Mouse (Mus musculus): ENCODE data around the gene Dio1. TPM values are rescaled to one million over a fixed set of nuclear protein-coding genes. Genes with fewer than 3 reads are reported as not detected.
A peak's percentile ranks its signal among the peaks of the same experiment; 100 is the strongest.

Gene Dio1
- polyA plus RNA-seq, 1 experiment from 2014 or later = not detected

DNA sequence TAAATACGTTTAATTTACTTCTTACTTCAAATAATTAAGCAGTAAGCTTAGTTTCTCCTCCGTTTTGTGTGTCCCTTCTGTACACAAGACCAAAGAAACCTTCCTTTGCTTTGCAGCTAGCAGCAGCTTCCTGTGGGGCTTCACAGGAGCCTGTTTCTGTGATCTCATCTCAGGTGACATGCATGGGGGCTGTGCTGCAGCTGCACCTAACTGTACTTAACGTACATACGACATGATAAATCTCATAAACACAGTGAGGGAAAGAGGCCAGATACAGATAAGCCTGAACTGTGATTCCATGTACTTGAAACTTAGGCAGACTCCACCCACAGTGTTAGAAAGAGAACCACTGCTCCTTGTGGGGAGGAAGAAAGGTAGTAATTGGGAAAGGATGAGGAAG, 47.0 kb downstream of the Dio1 start:
- Histone ChIP-seq H3K36me3 (peaks cover 6% of the 10 kb centered on the region; the same call in 1 of the 2 replicates), H3K9ac (replicated peaks) (no peak overlapping the region), H3K27me3 (no peaks in the 10 kb centered on the region), H3K9me3 (no peaks in the 10 kb centered on the region), H3K4me1 (no peaks in the 10 kb centered on the region), H3K27ac (replicated peaks) (no peak overlapping the region), H3K4me2 (replicated peaks) (no peak overlapping the region), H3K4me3 (no peak overlapping the region)
- ATAC-seq (ENCODE audit: low FRiP score, low read depth) = no peak
- WGBS = 78% methylated on average over 4 of the region's 4 CpGs

DNA sequence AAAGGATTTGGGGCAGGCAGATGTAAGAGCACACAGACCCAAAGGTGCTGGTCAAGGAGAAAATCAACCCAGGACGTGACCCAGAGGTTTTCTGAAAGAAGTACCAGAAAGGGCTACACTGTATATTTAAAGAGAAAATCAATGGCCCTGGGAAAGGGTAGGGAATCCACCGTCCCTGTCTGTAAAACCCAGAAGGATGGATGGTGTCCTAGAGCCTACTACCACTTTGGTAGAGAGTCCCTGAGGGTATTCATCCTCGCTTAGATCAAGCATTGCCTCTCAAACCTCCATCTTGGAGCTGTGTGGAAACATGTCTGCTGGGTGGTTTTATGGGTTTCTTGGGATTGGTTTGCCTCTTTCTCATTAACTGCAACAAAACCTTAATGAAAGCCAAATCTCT, 52.6 kb downstream of the Dio1 start:
- WGBS = 25% methylated on average over 3 of the region's 3 CpGs
- no peaks in the 10 kb centered on the region for H3K36me3 ChIP-seq
- peak overlapping the region; percentile 84 for H3K27ac ChIP-seq (replicated peaks)

DNA sequence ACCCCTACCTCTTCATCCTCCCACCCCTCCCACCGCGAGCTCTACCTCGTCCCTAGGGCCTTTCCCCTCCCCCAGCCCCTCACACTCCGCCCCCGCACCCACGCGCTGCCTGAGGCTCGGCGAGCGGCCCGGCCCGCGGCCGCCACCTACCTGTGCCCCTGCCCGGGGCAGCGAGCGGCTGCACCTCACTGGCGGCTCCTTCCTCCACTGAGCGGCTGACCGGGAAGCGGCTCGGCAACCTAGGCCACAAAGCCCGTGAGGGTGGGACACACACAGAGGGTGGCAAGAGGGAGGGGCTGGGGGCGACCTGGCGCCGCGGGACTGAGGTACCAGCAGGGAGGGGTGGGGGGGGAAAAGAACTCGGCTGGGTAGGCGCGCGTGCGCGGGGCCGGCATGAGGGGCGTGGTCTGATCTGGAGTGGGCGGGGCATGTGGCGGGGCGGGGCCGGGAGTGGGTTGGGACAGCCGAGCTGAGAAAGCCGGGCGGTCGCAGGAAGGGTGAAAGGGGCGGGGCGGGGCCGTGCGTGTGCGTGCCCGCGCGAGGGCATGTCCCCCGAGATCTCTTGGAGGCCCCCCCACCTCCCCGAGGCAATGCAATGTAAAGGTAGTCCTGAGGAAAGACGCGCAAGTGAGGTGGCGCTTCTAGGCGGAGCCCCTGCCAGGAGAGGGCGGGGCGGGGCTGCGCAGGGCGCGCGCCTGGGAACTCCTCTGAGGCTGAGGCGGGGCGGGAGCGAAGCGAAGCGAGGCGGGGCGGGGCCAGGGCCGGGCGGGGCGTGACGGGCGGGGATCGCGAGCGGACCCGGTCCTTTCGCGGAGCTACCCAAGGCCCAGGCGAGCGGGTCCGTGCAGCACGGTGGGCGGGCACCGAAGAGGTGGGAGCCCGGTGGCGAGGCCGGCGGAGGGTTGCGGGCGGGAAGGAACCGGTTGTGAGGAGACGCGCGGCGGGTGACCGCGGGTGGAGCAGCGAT, 53.6 kb downstream of the Dio1 start, which contains the start of the genes Lrrc42 and Hspb11:
Gene Lrrc42 (minus strand): TSS at position 408 of the 967 bp plus-strand sequence.
Gene Hspb11 (plus strand): TSS at position 469 of the 967 bp plus-strand sequence.
- H3K9ac ChIP-seq (replicated peaks) = peak within 1 kb of the TSS; percentile 77
- under 1% methylated on average over 90 of the region's 101 CpGs for WGBS
- peak within 1 kb of the TSS; percentile 76 for H3K4me2 ChIP-seq (replicated peaks)
- peak within 1 kb of the TSS; percentile 74 for H3K4me3 ChIP-seq
- H3K27me3 ChIP-seq = no peaks in the 10 kb centered on the region
- no peaks in the 10 kb centered on the region for H3K36me3 ChIP-seq
- H3K4me1 ChIP-seq = peaks cover 28% of the 10 kb centered on the region
- peak within 1 kb of the TSS; percentile 84 for H3K27ac ChIP-seq (replicated peaks)
- no peaks in the 10 kb centered on the region for H3K9me3 ChIP-seq
- ATAC-seq (ENCODE audit: low FRiP score, low read depth) = peak; percentile 95

More for the DNA sequence above, 52.6 kb downstream of the Dio1 start:
- Histone ChIP-seq H3K9me3 (no peaks in the 10 kb centered on the region), H3K4me1 (peaks cover 22% of the 10 kb centered on the region), H3K4me3 (peak overlapping the region; percentile 74), H3K27me3 (no peaks in the 10 kb centered on the region), H3K9ac (replicated peaks) (peak overlapping the region; percentile 77), H3K4me2 (replicated peaks) (peak overlapping the region; percentile 76)
- ATAC-seq (ENCODE audit: low FRiP score, low read depth) = no peak

DNA sequence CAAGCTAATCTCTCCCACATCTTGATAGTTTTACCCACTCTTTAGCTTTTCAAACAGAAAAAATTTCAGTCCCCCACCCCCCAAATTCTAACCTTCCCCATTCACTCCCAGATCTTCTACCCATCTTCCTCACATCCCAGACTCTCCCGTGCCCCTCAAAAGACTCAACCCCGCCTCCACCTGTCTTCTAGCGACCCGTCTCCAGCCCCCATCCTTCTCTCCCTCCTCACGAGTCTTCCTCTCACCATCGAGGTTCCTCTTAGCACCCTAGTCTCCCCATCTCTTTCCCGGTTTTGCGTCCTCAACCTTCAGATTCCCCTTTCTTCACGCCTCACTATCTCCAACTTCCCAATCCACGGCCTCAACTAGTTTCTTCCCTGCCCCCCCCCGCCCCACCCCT, 54.4 kb downstream of the Dio1 start:
- Histone ChIP-seq H3K9me3 (no peaks in the 10 kb centered on the region), H3K27ac (replicated peaks) (no peak overlapping the region), H3K9ac (replicated peaks) (peak overlapping the region; percentile 77), H3K4me3 (peak overlapping the region; percentile 74), H3K4me1 (peaks cover 28% of the 10 kb centered on the region), H3K4me2 (replicated peaks) (peak overlapping the region; percentile 76), H3K27me3 (no peaks in the 10 kb centered on the region), H3K36me3 (no peaks in the 10 kb centered on the region)
- no peak for ATAC-seq (ENCODE audit: low FRiP score, low read depth)
- WGBS = under 1% methylated on average over 11 of the region's 11 CpGs

DNA sequence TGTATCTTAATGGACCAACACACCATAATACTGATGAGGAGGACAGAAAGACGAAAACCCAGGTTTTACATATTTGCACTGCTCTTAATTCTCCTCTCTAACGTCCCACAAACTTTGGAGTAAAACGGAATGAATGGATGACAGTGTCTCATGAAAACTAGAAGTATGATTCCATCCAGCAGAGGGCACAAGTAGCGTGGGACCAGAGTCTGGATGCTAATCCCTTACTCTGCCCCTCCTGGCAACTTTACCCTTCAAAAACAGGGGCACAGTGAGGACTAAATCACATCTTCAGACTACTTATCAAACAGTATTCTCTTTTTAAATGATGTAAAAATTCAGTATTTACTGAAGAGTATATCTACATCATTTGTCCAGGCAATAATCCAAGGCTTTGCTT, 56.5 kb downstream of the Dio1 start:
- ATAC-seq (ENCODE audit: low FRiP score, low read depth) = no peak
- Histone ChIP-seq H3K27ac (replicated peaks) (no peak overlapping the region), H3K4me1 (peaks cover 28% of the 10 kb centered on the region), H3K9ac (replicated peaks) (no peak overlapping the region), H3K27me3 (no peaks in the 10 kb centered on the region), H3K4me2 (replicated peaks) (no peak overlapping the region), H3K36me3 (0 out of 2 replicates have a peak, but pooled peaks cover 8% of the 10 kb centered on the region), H3K9me3 (no peaks in the 10 kb centered on the region), H3K4me3 (no peak overlapping the region)
- 25% methylated on average over 4 of the region's 4 CpGs for WGBS

DNA sequence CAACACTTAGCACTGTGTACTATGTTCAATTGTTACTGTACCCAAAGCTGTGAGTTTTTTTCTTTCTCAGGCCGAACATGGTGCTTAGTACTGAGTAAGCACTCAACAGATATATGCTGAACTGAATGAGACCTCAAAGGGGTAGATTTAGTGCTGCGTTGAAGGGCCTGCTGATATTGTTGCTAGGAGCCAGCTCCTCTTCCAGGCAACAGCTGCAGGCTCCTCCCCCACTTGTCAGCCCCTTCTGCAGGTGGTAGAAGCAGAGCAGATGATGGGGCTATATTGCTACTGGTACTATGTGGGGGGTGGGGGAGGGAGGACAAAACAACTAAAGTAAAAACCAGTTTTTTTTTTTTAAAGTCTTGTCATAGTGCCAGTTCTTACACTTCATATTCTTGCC, 57.5 kb downstream of the Dio1 start:
- Histone ChIP-seq H3K27me3 (no peaks in the 10 kb centered on the region), H3K9me3 (no peaks in the 10 kb centered on the region), H3K4me1 (peaks cover 27% of the 10 kb centered on the region), H3K9ac (replicated peaks) (no peak overlapping the region), H3K27ac (replicated peaks) (no peak overlapping the region; the same call in 1 of the 2 replicates), H3K36me3 (0 out of 2 replicates have a peak, but pooled peaks cover 8% of the 10 kb centered on the region), H3K4me2 (replicated peaks) (no peak overlapping the region), H3K4me3 (no peak overlapping the region)
- no peak for ATAC-seq (ENCODE audit: low FRiP score, low read depth)
- 53% methylated on average over 2 of the region's 2 CpGs for WGBS

DNA sequence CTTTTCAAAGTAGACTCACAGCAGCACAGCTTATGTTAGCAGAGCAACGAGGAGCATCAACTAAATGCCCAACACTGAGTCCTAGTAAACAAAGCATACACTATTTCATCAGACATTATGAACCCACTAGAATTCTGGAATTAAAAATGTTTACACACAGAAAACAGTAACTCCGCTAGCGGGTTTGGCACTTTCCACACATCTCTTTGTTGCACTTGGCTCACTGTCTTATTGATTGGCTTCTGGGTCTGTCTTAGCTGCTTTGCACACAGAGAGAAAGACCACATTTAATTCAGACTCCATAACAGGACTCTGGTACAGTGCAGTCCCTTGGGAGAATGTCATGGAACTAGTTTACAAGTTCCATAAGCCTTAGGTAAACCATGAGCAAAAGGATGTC, 58.9 kb downstream of the Dio1 start:
- 84% methylated on average over 3 of the region's 3 CpGs for WGBS
- no peak overlapping the region for H3K4me2 ChIP-seq (replicated peaks)
- ATAC-seq (ENCODE audit: low FRiP score, low read depth) = no peak
- H3K9ac ChIP-seq (replicated peaks) = no peak overlapping the region
- H3K36me3 ChIP-seq = 0 out of 2 replicates have a peak, but pooled peaks cover 10% of the 10 kb centered on the region
- H3K4me3 ChIP-seq = no peak overlapping the region
- H3K27me3 ChIP-seq = no peaks in the 10 kb centered on the region
- H3K9me3 ChIP-seq = no peaks in the 10 kb centered on the region
- no peak overlapping the region for H3K27ac ChIP-seq (replicated peaks)
- H3K4me1 ChIP-seq = peaks cover 28% of the 10 kb centered on the region

DNA sequence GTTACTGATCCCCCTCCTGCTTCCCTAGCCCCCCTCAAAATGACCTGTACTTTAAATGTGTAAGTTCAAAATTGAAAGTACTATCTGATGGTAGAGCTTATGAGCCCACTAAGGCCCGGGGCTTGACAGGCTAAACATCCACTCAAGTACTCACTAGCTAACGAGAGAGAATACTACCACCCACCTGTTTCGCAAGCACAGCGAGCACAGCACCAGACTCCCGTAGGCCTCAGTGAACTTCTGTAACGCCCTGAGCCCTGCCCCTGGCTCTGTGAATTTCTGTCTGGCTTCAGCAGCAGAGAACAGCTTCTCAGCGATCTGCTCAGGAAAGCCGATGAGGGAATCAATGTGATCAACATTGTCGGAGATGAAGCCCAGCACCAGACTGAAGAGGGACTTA, 59.9 kb downstream of the Dio1 start:
- no peaks in the 10 kb centered on the region for H3K27me3 ChIP-seq
- no peaks in the 10 kb centered on the region for H3K9me3 ChIP-seq
- H3K36me3 ChIP-seq = 0 out of 2 replicates have a peak, but pooled peaks cover 12% of the 10 kb centered on the region
- ATAC-seq (ENCODE audit: low FRiP score, low read depth) = no peak
- H3K4me3 ChIP-seq = no peak overlapping the region
- no peak overlapping the region for H3K27ac ChIP-seq (replicated peaks)
- H3K4me2 ChIP-seq (replicated peaks) = no peak overlapping the region
- 80% methylated on average over 9 of the region's 9 CpGs for WGBS
- peaks cover 21% of the 10 kb centered on the region for H3K4me1 ChIP-seq
- no peak overlapping the region for H3K9ac ChIP-seq (replicated peaks)

DNA sequence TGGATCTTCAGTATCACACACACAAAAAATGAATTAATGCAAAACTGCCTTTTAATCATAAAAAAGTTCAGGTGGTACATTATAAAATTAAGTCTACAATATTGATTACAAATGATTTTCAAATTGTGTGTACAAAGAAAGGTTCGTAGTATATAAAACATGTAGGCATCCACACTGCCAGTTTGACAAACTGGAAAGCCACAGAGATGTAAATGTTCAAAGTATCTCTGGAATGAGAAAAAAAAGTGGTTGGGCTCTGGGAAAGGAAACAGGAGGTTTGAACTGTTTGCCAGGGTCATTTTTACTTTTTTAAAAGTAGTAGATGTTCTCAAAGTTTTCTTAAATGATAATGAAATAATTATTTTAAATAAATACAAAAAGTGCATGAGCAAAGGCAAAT, 60.9 kb downstream of the Dio1 start:
- H3K4me2 ChIP-seq (replicated peaks) = no peak overlapping the region
- WGBS = 79% methylated on average over 1 of the region's 1 CpGs
- no peaks in the 10 kb centered on the region for H3K9me3 ChIP-seq
- H3K4me3 ChIP-seq = no peak overlapping the region
- no peaks in the 10 kb centered on the region for H3K27me3 ChIP-seq
- ATAC-seq (ENCODE audit: low FRiP score, low read depth) = no peak
- H3K36me3 ChIP-seq = peaks cover 20% of the 10 kb centered on the region; the same call in 1 of the 2 replicates
- no peak overlapping the region for H3K9ac ChIP-seq (replicated peaks)
- H3K4me1 ChIP-seq = peaks cover 16% of the 10 kb centered on the region
- no peak overlapping the region for H3K27ac ChIP-seq (replicated peaks)

DNA sequence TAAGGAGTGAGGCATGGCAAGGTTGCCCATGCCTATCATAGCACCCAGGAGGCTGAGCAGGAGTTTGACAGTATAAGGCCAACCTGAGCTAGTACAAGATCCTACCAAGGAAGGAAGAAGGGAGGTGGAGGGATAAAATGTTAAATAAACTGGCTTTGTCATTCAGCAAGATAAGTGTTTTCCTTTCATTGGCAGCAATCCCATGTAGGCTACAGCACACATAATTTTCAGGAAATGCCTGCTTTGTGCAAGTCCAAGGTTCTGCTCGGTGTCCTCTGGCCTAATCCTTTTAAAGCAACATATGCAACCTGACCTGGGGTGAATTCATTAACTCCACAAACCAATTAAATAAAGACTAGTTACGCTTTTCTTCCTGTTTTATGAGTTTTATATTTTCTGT, 61.6 kb downstream of the Dio1 start:
- no peak for ATAC-seq (ENCODE audit: low FRiP score, low read depth)
- WGBS = 57% methylated on average over 2 of the region's 2 CpGs

DNA sequence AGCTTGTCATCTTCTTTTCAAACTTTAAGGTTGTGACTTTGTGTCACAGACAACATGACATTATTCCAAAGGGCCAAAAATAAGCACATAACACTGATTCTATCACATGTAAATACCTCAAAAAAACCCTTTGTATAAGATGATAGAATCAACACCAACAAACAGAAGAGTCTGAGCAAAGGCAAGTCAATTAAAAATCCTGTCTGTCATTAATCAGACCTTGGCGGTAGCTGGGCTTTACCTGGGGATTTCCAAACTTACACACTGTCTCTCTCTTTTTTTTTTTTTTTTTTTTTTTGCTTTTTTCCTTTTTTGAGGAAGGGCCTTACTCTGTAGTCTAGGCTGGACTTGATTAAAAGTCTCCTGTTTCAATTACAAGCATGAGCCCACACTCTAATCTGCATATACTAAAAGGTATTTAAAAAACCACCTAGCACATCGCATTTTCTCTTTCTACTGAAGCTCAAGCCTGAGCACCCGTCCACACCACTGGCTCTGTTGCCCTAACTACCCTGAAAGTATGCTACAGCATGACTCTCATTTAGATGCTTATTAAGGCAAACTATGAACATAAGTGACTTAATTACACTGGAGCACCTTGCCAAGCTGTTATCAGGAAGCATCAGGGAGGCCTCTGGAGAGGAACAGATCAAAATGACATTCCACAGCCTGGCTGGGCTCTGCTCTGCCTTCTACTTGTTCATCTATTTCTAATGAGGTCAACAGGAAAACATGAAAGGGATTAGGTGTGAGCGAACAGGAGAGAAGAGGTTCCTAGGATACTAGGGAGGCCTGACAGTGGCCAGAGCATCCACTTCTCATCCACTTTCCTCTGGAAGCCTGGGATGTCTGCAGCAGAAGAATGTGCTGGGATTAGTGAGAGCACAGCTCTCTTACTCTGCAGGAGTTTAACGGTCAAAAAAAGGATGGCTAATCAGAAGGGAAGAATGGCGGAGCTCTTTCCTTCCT, 63.3 kb downstream of the Dio1 start:
- Histone ChIP-seq H3K9ac (replicated peaks) (no peak overlapping the region), H3K4me1 (0 out of 2 replicates have a peak, but pooled peaks cover 5% of the 10 kb centered on the region), H3K4me3 (no peak overlapping the region), H3K27ac (replicated peaks) (peak overlapping the region; percentile 40), H3K36me3 (peaks cover 42% of the 10 kb centered on the region), H3K4me2 (replicated peaks) (no peak overlapping the region), H3K27me3 (no peaks in the 10 kb centered on the region), H3K9me3 (no peaks in the 10 kb centered on the region)
- ATAC-seq (ENCODE audit: low FRiP score, low read depth) = no peak
- 66% methylated on average over 6 of the region's 6 CpGs for WGBS

More for the DNA sequence above, 61.6 kb downstream of the Dio1 start:
- Histone ChIP-seq H3K36me3 (peaks cover 27% of the 10 kb centered on the region; the same call in 1 of the 2 replicates), H3K27ac (replicated peaks) (no peak overlapping the region), H3K4me3 (no peak overlapping the region), H3K27me3 (no peaks in the 10 kb centered on the region), H3K4me2 (replicated peaks) (no peak overlapping the region), H3K4me1 (peaks cover 16% of the 10 kb centered on the region), H3K9ac (replicated peaks) (no peak overlapping the region), H3K9me3 (no peaks in the 10 kb centered on the region)
